Mouse (Mus musculus) spleen, embryonic (tissue): ENCODE data around the gene Plac1.
"Not testable (repeated sequence)": the region's sequence is repeated elsewhere in the genome, so short reads cannot be mapped to it uniquely, and the experiment has no call there.

ENCODE experiments used
- CTCF ChIA-PET: fragments of 350-600 bp; sonication (Branson Sonifier 250); formaldehyde crosslinking; loops from one replicate; lab custom pipeline; 2022; lab: Charles Lee

Plac1 gene

GRCm38 (mm10) chrX:53240011-53240410 is at the start of gene Plac1:
Plac1 (minus strand) TSS chrX:53240111.
- CTCF ChIA-PET, result no interaction called here

GRCm38 (mm10) chrX:53287924-53288323 is 48.0 kb upstream of the Plac1 start:
- CTCF ChIA-PET, result no interaction called here

GRCm38 (mm10) chrX:53273124-53273523 is 33.2 kb upstream of the Plac1 start, which contains the start of gene Fam122c:
Fam122c (plus strand) TSS chrX:53273424.
- CTCF ChIA-PET, result no interaction called here

- CTCF ChIA-PET, result not testable (repeated sequence)
These were observed 31.7 kb upstream of the Plac1 start for GRCm38 (mm10) chrX:53271628-53272027.

GRCm38 (mm10) chrX:53270063-53270432 is 30.1 kb upstream of the Plac1 start:
- CTCF ChIA-PET, result no interaction called here

- CTCF ChIA-PET, result no interaction called here
These were observed 29.6 kb upstream of the Plac1 start, which contains the start of gene Fam122b for GRCm38 (mm10) chrX:53269289-53270062. Fam122b (minus strand) TSS chrX:53269805.

GRCm38 (mm10) chrX:53268856-53269255 is 28.9 kb upstream of the Plac1 start:
- CTCF ChIA-PET, result no interaction called here

GRCm38 (mm10) chrX:53266186-53266585 is 26.3 kb upstream of the Plac1 start:
- CTCF ChIA-PET, result no interaction called here

GRCm38 (mm10) chrX:53255195-53255594 is 15.3 kb upstream of the Plac1 start:
- CTCF ChIA-PET, result no interaction called here

- CTCF ChIA-PET, result no interaction called here
These were observed 1.9 kb downstream of the Plac1 start for GRCm38 (mm10) chrX:53237971-53238370.

GRCm38 (mm10) chrX:53236404-53236803 is 3.5 kb downstream of the Plac1 start:
- CTCF ChIA-PET, result no interaction called here

GRCm38 (mm10) chrX:53233689-53234088 is 6.2 kb downstream of the Plac1 start:
- CTCF ChIA-PET, result no interaction called here

GRCm38 (mm10) chrX:53231965-53232364 is 7.9 kb downstream of the Plac1 start:
- CTCF ChIA-PET, result no interaction called here

GRCm38 (mm10) chrX:53224353-53224944 is 15.5 kb downstream of the Plac1 start:
- CTCF ChIA-PET, result no interaction called here

- CTCF ChIA-PET, result no interaction called here
These were observed 19.1 kb downstream of the Plac1 start for GRCm38 (mm10) chrX:53220855-53221254.

- CTCF ChIA-PET, result no interaction called here
These were observed 25.2 kb downstream of the Plac1 start for GRCm38 (mm10) chrX:53214557-53215229.

- CTCF ChIA-PET, result no interaction called here
These were observed 26.1 kb downstream of the Plac1 start for GRCm38 (mm10) chrX:53213838-53214237.

GRCm38 (mm10) chrX:53212485-53212884 is 27.4 kb downstream of the Plac1 start:
- CTCF ChIA-PET, result no interaction called here

GRCm38 (mm10) chrX:53211756-53212483 is 28.0 kb downstream of the Plac1 start:
- CTCF ChIA-PET, result no interaction called here

- CTCF ChIA-PET, result no interaction called here
These were observed 30.5 kb downstream of the Plac1 start for GRCm38 (mm10) chrX:53209431-53209830.

- CTCF ChIA-PET, result no interaction called here
These were observed 35.1 kb downstream of the Plac1 start for GRCm38 (mm10) chrX:53204690-53205311.

GRCm38 (mm10) chrX:53201616-53202015 is 38.3 kb downstream of the Plac1 start:
- CTCF ChIA-PET, result no interaction called here
